Mouse (Mus musculus): ENCODE results near the gene Zfp687. TPM values are rescaled to one million over a fixed set of nuclear protein-coding genes. Genes with fewer than 3 reads are reported as not detected.
"Not testable (repeated sequence)": the region's sequence is repeated elsewhere in the genome, so short reads cannot be mapped to it uniquely, and the experiment has no call there.

Gene Zfp687
- total and polyA plus RNA-seq, 2 experiments from 2014 or later = 18.0 to 35.4 TPM

DNA sequence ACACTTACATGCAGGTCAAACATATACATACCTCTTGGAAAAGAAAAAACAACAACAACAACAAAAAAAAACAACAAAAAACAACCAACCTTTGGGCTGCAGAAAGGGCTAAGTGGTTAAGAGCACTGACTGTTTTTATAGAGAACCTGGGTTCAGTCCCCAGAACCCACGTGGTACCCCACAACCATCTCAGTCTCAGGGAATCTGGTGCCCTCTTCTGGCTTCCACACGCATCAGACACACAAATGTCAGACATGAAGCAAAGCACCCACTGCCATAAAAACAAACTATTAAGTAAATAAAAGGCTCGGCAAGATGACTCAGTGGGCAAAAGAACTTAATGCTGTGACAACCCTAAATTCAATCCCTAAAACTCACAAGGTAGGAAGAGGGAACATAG lies 14.7 kb upstream of the Zfp687 start:
- no peak for DNase-seq (ENCODE audit: low spot score)
- no peak for ATAC-seq
- WGBS = 79% methylated on average over 3 of the region's 3 CpGs
- Histone ChIP-seq H3K4me2 (ENCODE audit: low read depth, low read length) (no peak overlapping the region), H3K27me3 (ENCODE audit: insufficient read depth, low read length) (no peaks in the 10 kb centered on the region), H3K27ac (no peak overlapping the region), H3K36me3 (ENCODE audit: insufficient read depth, low read length) (peaks cover 37% of the 10 kb centered on the region), H3K4me1 (ENCODE audit: insufficient read depth, low read length) (no peaks in the 10 kb centered on the region), H3K9ac (replicated peaks; ENCODE audit: low read length) (no peak overlapping the region), H3K4me3 (ENCODE audit: low read length) (no peak overlapping the region), H3K9me3 (ENCODE audit: low read length) (no peaks in the 10 kb centered on the region)
- peak; percentile 25; the same call in 1 of the 2 replicates for TF ChIP-seq CTCF (IDR thresholded peaks at IDR 0.05; ENCODE audit: low read depth)

- not testable (repeated sequence) for ATAC-seq; H3K9ac ChIP-seq (replicated peaks; ENCODE audit: low read length); H3K4me2 ChIP-seq (ENCODE audit: low read depth, low read length); H3K4me1 ChIP-seq (ENCODE audit: insufficient read depth, low read length); H3K27me3 ChIP-seq (ENCODE audit: insufficient read depth, low read length); DNase-seq (ENCODE audit: low spot score); H3K9me3 ChIP-seq (ENCODE audit: low read length); H3K4me3 ChIP-seq (ENCODE audit: low read length); H3K27ac ChIP-seq
- 81% methylated on average over 3 of the region's 3 CpGs for WGBS
- peaks cover 31% of the 10 kb centered on the region for H3K36me3 ChIP-seq (ENCODE audit: insufficient read depth, low read length)
These were observed 14.1 kb upstream of the Zfp687 start for GRCm38 (mm10) chr3:95029291-95029827.

DNA sequence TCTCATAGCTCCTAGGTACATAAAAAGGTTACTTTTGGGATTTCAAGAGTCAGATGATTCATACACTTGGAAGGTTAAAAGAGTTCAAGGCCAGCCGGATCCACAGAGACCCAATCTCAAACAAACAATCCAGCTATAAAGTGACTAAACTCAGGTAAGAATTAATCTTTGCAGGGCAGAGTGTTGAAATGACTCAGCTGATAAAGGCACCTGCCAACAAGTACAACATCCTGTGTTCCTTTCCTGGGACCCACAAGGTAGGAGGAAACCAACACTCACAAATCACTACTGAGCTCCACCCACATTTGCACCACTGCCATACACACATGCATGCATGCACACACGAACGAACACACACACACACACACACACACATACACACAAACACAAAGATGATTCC lies 13.4 kb upstream of the Zfp687 start:
- no peak for DNase-seq (ENCODE audit: low spot score)

GRCm38 (mm10) chr3:95027701-95028100 lies 12.5 kb upstream of the Zfp687 start:
- DNase-seq (ENCODE audit: low spot score) (peak; percentile 42), ATAC-seq (0 out of 2 replicates have a peak, but pooled peaks have one; percentile 50)

More for the DNA sequence above, 13.4 kb upstream of the Zfp687 start:
- Histone ChIP-seq H3K36me3 (ENCODE audit: insufficient read depth, low read length) (peaks cover 24% of the 10 kb centered on the region), H3K4me1 (ENCODE audit: insufficient read depth, low read length) (no peaks in the 10 kb centered on the region), H3K27me3 (ENCODE audit: insufficient read depth, low read length) (no peaks in the 10 kb centered on the region), H3K27ac (no peak overlapping the region), H3K9me3 (ENCODE audit: low read length) (no peaks in the 10 kb centered on the region), H3K4me3 (ENCODE audit: low read length) (no peak overlapping the region), H3K4me2 (ENCODE audit: low read depth, low read length) (no peak overlapping the region), H3K9ac (replicated peaks; ENCODE audit: low read length) (no peak overlapping the region)
- TF ChIP-seq CTCF (IDR thresholded peaks at IDR 0.05; ENCODE audit: low read depth) = no peak
- 90% methylated on average over 3 of the region's 3 CpGs for WGBS
- no peak for ATAC-seq

DNA sequence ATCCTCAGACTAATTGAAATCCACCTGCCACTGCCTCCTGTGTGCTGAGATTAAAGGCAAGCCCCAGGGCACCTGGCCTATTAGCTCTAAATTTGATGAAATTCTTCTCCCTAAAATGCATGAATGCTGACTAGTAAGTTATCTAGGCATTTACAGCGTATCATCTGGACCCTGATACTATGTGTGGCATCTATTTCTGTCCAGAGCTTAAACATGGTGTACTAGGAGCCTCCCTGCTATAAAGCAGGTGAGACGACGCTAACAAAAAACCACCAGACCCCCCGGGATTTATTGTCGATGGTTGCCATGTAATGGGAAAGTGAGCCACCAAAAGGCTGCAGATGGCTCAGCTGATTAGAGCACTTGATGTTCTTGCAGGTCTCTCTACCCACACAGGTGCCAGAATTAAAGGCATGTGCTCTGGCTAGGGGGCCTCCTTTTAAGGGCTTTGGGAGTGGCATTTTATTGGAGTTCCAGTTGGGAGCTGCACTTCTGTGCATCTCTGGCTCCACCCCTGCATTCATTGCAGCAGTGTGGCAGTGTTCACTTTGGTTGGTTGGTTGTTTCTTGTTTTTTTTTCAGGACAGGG lies 11.9 kb upstream of the Zfp687 start:
- ATAC-seq (no peak), DNase-seq (ENCODE audit: low spot score) (no peak)
- Histone ChIP-seq H3K4me2 (ENCODE audit: low read depth, low read length) (no peak overlapping the region), H3K36me3 (ENCODE audit: insufficient read depth, low read length) (peaks cover 12% of the 10 kb centered on the region), H3K9me3 (ENCODE audit: low read length) (no peaks in the 10 kb centered on the region), H3K9ac (replicated peaks; ENCODE audit: low read length) (no peak overlapping the region), H3K27ac (no peak overlapping the region), H3K4me1 (ENCODE audit: insufficient read depth, low read length) (no peaks in the 10 kb centered on the region), H3K4me3 (ENCODE audit: low read length) (no peak overlapping the region), H3K27me3 (ENCODE audit: insufficient read depth, low read length) (no peaks in the 10 kb centered on the region)
- no peak for TF ChIP-seq CTCF (IDR thresholded peaks at IDR 0.05; ENCODE audit: low read depth)
- 52% methylated on average over 5 of the region's 5 CpGs for WGBS

More at GRCm38 (mm10) chr3:95027701-95028100, 12.5 kb upstream of the Zfp687 start:
- Histone ChIP-seq H3K9me3 (ENCODE audit: low read length) (no peaks in the 10 kb centered on the region), H3K27ac (no peak overlapping the region), H3K27me3 (ENCODE audit: insufficient read depth, low read length) (no peaks in the 10 kb centered on the region), H3K4me1 (ENCODE audit: insufficient read depth, low read length) (no peaks in the 10 kb centered on the region), H3K4me2 (ENCODE audit: low read depth, low read length) (no peak overlapping the region), H3K36me3 (ENCODE audit: insufficient read depth, low read length) (peaks cover 15% of the 10 kb centered on the region), H3K4me3 (ENCODE audit: low read length) (no peak overlapping the region), H3K9ac (replicated peaks; ENCODE audit: low read length) (no peak overlapping the region)
- WGBS = 58% methylated on average over 5 of the region's 5 CpGs
- no peak for TF ChIP-seq CTCF (IDR thresholded peaks at IDR 0.05; ENCODE audit: low read depth)

DNA sequence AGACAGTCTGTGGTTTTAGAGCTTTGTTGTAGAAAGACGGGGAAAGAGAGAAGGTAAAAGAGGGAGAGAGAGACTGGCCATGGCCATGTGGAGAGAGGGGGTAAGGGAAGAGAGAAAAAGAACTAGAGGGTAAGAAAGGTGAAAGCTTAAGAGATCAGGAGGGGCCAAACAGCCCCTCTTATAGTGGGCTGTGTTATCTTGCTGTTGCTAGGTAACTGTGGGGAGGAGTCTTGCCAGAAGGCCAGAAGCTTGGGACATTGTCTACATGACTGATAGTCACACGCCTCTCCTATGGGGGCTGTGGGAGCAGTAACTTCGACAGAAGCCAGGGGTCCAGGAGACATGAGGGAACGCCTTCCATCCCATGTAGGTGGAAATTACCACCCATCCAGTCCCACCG lies 10.0 kb upstream of the Zfp687 start:
- no peak for ATAC-seq
- Histone ChIP-seq H3K36me3 (ENCODE audit: insufficient read depth, low read length) (no peaks in the 10 kb centered on the region), H3K4me2 (ENCODE audit: low read depth, low read length) (no peak overlapping the region), H3K4me3 (ENCODE audit: low read length) (no peak overlapping the region), H3K9ac (replicated peaks; ENCODE audit: low read length) (no peak overlapping the region), H3K9me3 (ENCODE audit: low read length) (no peaks in the 10 kb centered on the region), H3K27ac (no peak overlapping the region), H3K4me1 (ENCODE audit: insufficient read depth, low read length) (no peaks in the 10 kb centered on the region), H3K27me3 (ENCODE audit: insufficient read depth, low read length) (no peaks in the 10 kb centered on the region)
- TF ChIP-seq CTCF (IDR thresholded peaks at IDR 0.05; ENCODE audit: low read depth) = no peak
- no peak for DNase-seq (ENCODE audit: low spot score)
- 40% methylated on average over 5 of the region's 5 CpGs for WGBS

- ATAC-seq (peak; percentile 70), DNase-seq (ENCODE audit: low spot score) (peak; percentile 48)
- TF ChIP-seq CTCF (IDR thresholded peaks at IDR 0.05; ENCODE audit: low read depth) = no peak
- Histone ChIP-seq H3K9me3 (ENCODE audit: low read length) (no peaks in the 10 kb centered on the region), H3K9ac (replicated peaks; ENCODE audit: low read length) (no peak overlapping the region), H3K4me2 (ENCODE audit: low read depth, low read length) (peak overlapping the region; percentile 13; the same call in 1 of the 2 replicates), H3K4me1 (ENCODE audit: insufficient read depth, low read length) (no peaks in the 10 kb centered on the region), H3K27me3 (ENCODE audit: insufficient read depth, low read length) (no peaks in the 10 kb centered on the region), H3K36me3 (ENCODE audit: insufficient read depth, low read length) (no peaks in the 10 kb centered on the region), H3K4me3 (ENCODE audit: low read length) (no peak overlapping the region), H3K27ac (no peak overlapping the region)
- WGBS = 20% methylated on average over 11 of the region's 11 CpGs
These were observed 9.3 kb upstream of the Zfp687 start for GRCm38 (mm10) chr3:95024551-95024950.

- not testable (repeated sequence) for ATAC-seq; H3K4me3 ChIP-seq (ENCODE audit: low read length)
- 90% methylated on average over 5 of the region's 5 CpGs for WGBS
These were observed 5.7 kb upstream of the Zfp687 start for GRCm38 (mm10) chr3:95020956-95021355.

More at GRCm38 (mm10) chr3:95020956-95021355, 5.7 kb upstream of the Zfp687 start:
- H3K9ac ChIP-seq (replicated peaks; ENCODE audit: low read length); H3K27ac ChIP-seq; H3K9me3 ChIP-seq (ENCODE audit: low read length); H3K4me1 ChIP-seq (ENCODE audit: insufficient read depth, low read length); DNase-seq (ENCODE audit: low spot score); H3K36me3 ChIP-seq (ENCODE audit: insufficient read depth, low read length); H3K4me2 ChIP-seq (ENCODE audit: low read depth, low read length); H3K27me3 ChIP-seq (ENCODE audit: insufficient read depth, low read length): not testable (repeated sequence)
